Mouse (Mus musculus) midbrain, postnatal 0 days (tissue): ENCODE results near the gene Pth2. TPM values are rescaled to one million over a fixed set of nuclear protein-coding genes. Genes with fewer than 3 reads are reported as not detected.

Source experiments
- ATAC-seq: fragments of 200-750 bp; cut with Nextera tagmentation; 2 replicates; pipeline ENCODE4 v1.8.0; 2017; ENCODE audit warnings: moderate number of reproducible peaks, mild to moderate bottlenecking, moderate TSS enrichment, moderate library complexity; ENCODE audit not compliant: low FRiP score
- DNase-seq: peaks from one replicate; pipeline ENCODE4 v3.0.0-alpha.2; 2015; ENCODE audit warnings: low spot score
- H3K27ac ChIP-seq: fragments of 300-500 bp; sonication (generic); 2 replicates; pipeline ENCODE4 v1.5.1; 2014; ENCODE audit warnings: low read depth, mild to moderate bottlenecking, low read length, mixed read lengths
- H3K27me3 ChIP-seq: fragments of 300-500 bp; sonication (generic); 2 replicates; pipeline ENCODE4 v1.6.1; 2014; ENCODE audit warnings: low read length, control low read depth, mixed read lengths; ENCODE audit not compliant: insufficient read depth
- H3K36me3 ChIP-seq: fragments of 300-500 bp; sonication (generic); 2 replicates; pipeline ENCODE4 v1.6.1; 2014; ENCODE audit warnings: low read length, control low read depth, mixed read lengths; ENCODE audit not compliant: insufficient read depth
- H3K4me1 ChIP-seq: fragments of 300-500 bp; sonication (generic); 2 replicates; pipeline ENCODE4 v1.6.1; 2014; ENCODE audit warnings: mild to moderate bottlenecking, control low read depth, antibody characterized with exemption, low read length, mixed read lengths; ENCODE audit not compliant: insufficient read depth
- H3K4me2 ChIP-seq: fragments of 300-500 bp; sonication (generic); 2 replicates; pipeline ENCODE4 v1.6.1; 2014; ENCODE audit warnings: low read depth, mild to moderate bottlenecking, low read length, mixed read lengths; ENCODE audit not compliant: poor library complexity, severe bottlenecking
- H3K4me3 ChIP-seq: fragments of 300-500 bp; sonication (generic); 2 replicates; pipeline ENCODE4 v1.5.1; 2014; ENCODE audit warnings: low read depth, mild to moderate bottlenecking, low read length, moderate library complexity
- H3K9ac ChIP-seq: fragments of 300-500 bp; sonication (generic); replicated peaks from 2 replicates; pipeline ENCODE4 v1.6.1; 2014; ENCODE audit warnings: mild to moderate bottlenecking, low read length, moderate library complexity, mixed read lengths; ENCODE audit not compliant: poor library complexity, severe bottlenecking
- H3K9me3 ChIP-seq: fragments of 300-500 bp; sonication (generic); 2 replicates; pipeline ENCODE4 v1.6.1; 2016; ENCODE audit warnings: low read length, control low read depth
- CTCF ChIP-seq: IDR thresholded peaks from 2 replicates; pipeline ENCODE4 v1.5.1; 2016; ENCODE audit warnings: antibody characterized with exemption, mild to moderate bottlenecking
- WGBS: fragments of 180-500 bp; shearing (Covaris S2); extraction: QIAGEN DNeasy Blood & Tissue Kit; methylation state at CpG from one replicate; pipeline ENCODE4 v1.1.7; 2014; 5-methylcytosine and 5-hydroxymethylcytosine counted together
- microRNA-seq: library from miRNA; unstranded; fragments of <30 nt; microRNA quantifications from one replicate; pipeline ENCODE4, GENCODE M21; 2016; ENCODE audit warnings: borderline number of aligned reads
- polyA plus RNA-seq: library from polyadenylated mRNA; unstranded; fragments of >200 nt; fragmentation: Nextera tagmentation; extraction: Ambion mirVana; gene quantifications from 2 replicates; pipeline ENCODE4 v1.2.1, GENCODE M21; 2015
- total RNA-seq: library from RNA; depleted of rRNA; stranded (reverse); fragments of >200 nt; gene quantifications from 2 replicates; pipeline ENCODE4 v1.2.3, GENCODE M21; 2014; rRNA removed

Gene Pth2
- total and polyA plus RNA-seq, 2 experiments from 2014 or later = 0.93 TPM; not detected in 1

- Histone ChIP-seq H3K4me3 (no peak overlapping the region), H3K9me3 (no peaks in the 10 kb centered on the region), H3K27me3 (no peaks in the 10 kb centered on the region), H3K9ac (no peak overlapping the region), H3K36me3 (no peaks in the 10 kb centered on the region), H3K4me2 (no peak overlapping the region), H3K27ac (no peak overlapping the region), H3K4me1 (no peaks in the 10 kb centered on the region)
- WGBS = 95% methylated on average over 5 of the region's 5 CpGs
- DNase-seq (no peak), ATAC-seq (no peak)
- TF ChIP-seq CTCF = no peak
Observed at GRCm38 (mm10) chr7:45226421-45226820, 45.6 kb downstream of the Pth2 start.

- Histone ChIP-seq H3K9me3 (no peaks in the 10 kb centered on the region), H3K27ac (no peak overlapping the region), H3K27me3 (no peaks in the 10 kb centered on the region), H3K4me1 (no peaks in the 10 kb centered on the region), H3K4me2 (no peak overlapping the region), H3K4me3 (no peak overlapping the region), H3K9ac (no peak overlapping the region), H3K36me3 (no peaks in the 10 kb centered on the region)
- DNase-seq = no peak
- no peak for TF ChIP-seq CTCF
- ATAC-seq = no peak
- WGBS = 94% methylated on average over 18 of the region's 18 CpGs
Observed at GRCm38 (mm10) chr7:45228548-45228947, 47.8 kb downstream of the Pth2 start.

GRCm38 (mm10) chr7:45229046-45229445 lies 48.3 kb downstream of the Pth2 start:
- DNase-seq (no peak), ATAC-seq (no peak)
- Histone ChIP-seq H3K27me3 (no peaks in the 10 kb centered on the region), H3K27ac (no peak overlapping the region), H3K9ac (no peak overlapping the region), H3K36me3 (no peaks in the 10 kb centered on the region), H3K4me2 (no peak overlapping the region), H3K9me3 (no peaks in the 10 kb centered on the region), H3K4me3 (no peak overlapping the region), H3K4me1 (no peaks in the 10 kb centered on the region)
- 92% methylated on average over 8 of the region's 8 CpGs for WGBS
- TF ChIP-seq CTCF = no peak

GRCm38 (mm10) chr7:45229459-45230203 lies 48.8 kb downstream of the Pth2 start:
- no peak for TF ChIP-seq CTCF
- ATAC-seq (no peak), DNase-seq (no peak)
- Histone ChIP-seq H3K9me3 (no peaks in the 10 kb centered on the region), H3K27ac (no peak overlapping the region), H3K4me3 (no peak overlapping the region), H3K36me3 (no peaks in the 10 kb centered on the region), H3K4me1 (peaks cover 2% of the 10 kb centered on the region; the same call in 1 of the 2 replicates), H3K4me2 (no peak overlapping the region), H3K9ac (no peak overlapping the region), H3K27me3 (0 out of 2 replicates have a peak, but pooled peaks cover under 1% of the 10 kb centered on the region)
- WGBS = 85% methylated on average over 7 of the region's 7 CpGs

- no peak overlapping the region for H3K4me3 ChIP-seq
- 92% methylated on average over 12 of the region's 12 CpGs for WGBS
- ATAC-seq (no peak), DNase-seq (no peak)
- no peak overlapping the region for H3K27ac ChIP-seq
- no peaks in the 10 kb centered on the region for H3K36me3 ChIP-seq
- H3K9ac ChIP-seq = no peak overlapping the region
- H3K4me1 ChIP-seq = peaks cover 9% of the 10 kb centered on the region; the same call in 1 of the 2 replicates
- H3K9me3 ChIP-seq = no peaks in the 10 kb centered on the region
- H3K27me3 ChIP-seq = peaks cover 5% of the 10 kb centered on the region; the same call in 1 of the 2 replicates
- H3K4me2 ChIP-seq = no peak overlapping the region
- no peak for TF ChIP-seq CTCF
Observed at GRCm38 (mm10) chr7:45231192-45231591, 50.4 kb downstream of the Pth2 start.

Small RNA genes within 50 kb of the gene (microRNA-seq; reads per million reads assigned to microRNA genes)
- not detected for gene Mir7055

Other genes with a start within 250 kb of the Pth2 start
Only the 30 nearest of the 34 such genes appear.
- 88.1 and 90.1 TPM in 2 replicates for gene Cpt1c, start 206.1 kb upstream of the Pth2 start, total RNA-seq
- gene Cpt1c, start 206.1 kb upstream of the Pth2 start, polyA plus RNA-seq = 54.0 and 56.9 TPM in 2 replicates
- gene Prmt1, start 194.4 kb upstream of the Pth2 start, total RNA-seq = 218 and 285 TPM in 2 replicates
- 580 and 583 TPM in 2 replicates for gene Prmt1, start 194.4 kb upstream of the Pth2 start, polyA plus RNA-seq
- 37.2 and 40.6 TPM in 2 replicates for gene Irf3, start 183.3 kb upstream of the Pth2 start, total RNA-seq
- gene Irf3, start 183.3 kb upstream of the Pth2 start, polyA plus RNA-seq = 25.6 and 25.9 TPM in 2 replicates
- 7.8 and 11.4 TPM in 2 replicates for gene Bcl2l12, start 182.3 kb upstream of the Pth2 start, total RNA-seq
- 5.9 and 8.4 TPM in 2 replicates for gene Bcl2l12, start 182.3 kb upstream of the Pth2 start, polyA plus RNA-seq
- 86.5 and 90.9 TPM in 2 replicates for gene Scaf1, start 164.6 kb upstream of the Pth2 start, total RNA-seq
- gene Scaf1, start 164.6 kb upstream of the Pth2 start, polyA plus RNA-seq = 49.0 and 53.3 TPM in 2 replicates
- 7.3 and 7.9 TPM in 2 replicates for gene Rras, start 163.0 kb upstream of the Pth2 start, total RNA-seq
- gene Rras, start 163.0 kb upstream of the Pth2 start, polyA plus RNA-seq = 11.9 and 14.0 TPM in 2 replicates
- 17.4 and 17.9 TPM in 2 replicates for gene Prr12, start 128.1 kb upstream of the Pth2 start, total RNA-seq
- 8.8 and 9.2 TPM in 2 replicates for gene Prr12, start 128.1 kb upstream of the Pth2 start, polyA plus RNA-seq
- gene Nosip, start 118.6 kb upstream of the Pth2 start, total RNA-seq = 68.3 and 79.4 TPM in 2 replicates
- gene Nosip, start 118.6 kb upstream of the Pth2 start, polyA plus RNA-seq = 70.0 and 72.3 TPM in 2 replicates
- gene Prrg2, start 118.3 kb upstream of the Pth2 start, total RNA-seq = 7.7 and 10.3 TPM in 2 replicates
- 13.7 and 15.7 TPM in 2 replicates for gene Prrg2, start 118.3 kb upstream of the Pth2 start, polyA plus RNA-seq
- gene Rcn3, start 88.8 kb upstream of the Pth2 start, total RNA-seq = 24.2 and 29.5 TPM in 2 replicates
- gene Rcn3, start 88.8 kb upstream of the Pth2 start, polyA plus RNA-seq = 31.9 and 33.6 TPM in 2 replicates
- gene Fcgrt, start 77.1 kb upstream of the Pth2 start, total RNA-seq = 27.2 and 30.5 TPM in 2 replicates
- 36.4 and 44.5 TPM in 2 replicates for gene Fcgrt, start 77.1 kb upstream of the Pth2 start, polyA plus RNA-seq
- 1,069 and 1,136 TPM in 2 replicates for gene Rps11, start 56.6 kb upstream of the Pth2 start, total RNA-seq
- gene Rps11, start 56.6 kb upstream of the Pth2 start, polyA plus RNA-seq = 671 and 697 TPM in 2 replicates
- gene Rpl13a, start 52.2 kb upstream of the Pth2 start, total RNA-seq = 1,048 and 1,621 TPM in 2 replicates
- 667 and 701 TPM in 2 replicates for gene Rpl13a, start 52.2 kb upstream of the Pth2 start, polyA plus RNA-seq
- 2.0 TPM in 1 of 2 replicates, not detected in the other for gene Gm45713, start 44.8 kb upstream of the Pth2 start, total RNA-seq
- 0.39 TPM in 1 of 2 replicates, not detected in the other for gene Gm45713, start 44.8 kb upstream of the Pth2 start, polyA plus RNA-seq
- gene Flt3l, start 44.6 kb upstream of the Pth2 start, total RNA-seq = 3.4 and 7.8 TPM in 2 replicates
- gene Flt3l, start 44.6 kb upstream of the Pth2 start, polyA plus RNA-seq = 1.3 and 1.7 TPM in 2 replicates
- gene Pih1d1, start 26.7 kb upstream of the Pth2 start, total RNA-seq = 104 and 124 TPM in 2 replicates
- 77.1 and 81.6 TPM in 2 replicates for gene Pih1d1, start 26.7 kb upstream of the Pth2 start, polyA plus RNA-seq
- 18.9 and 22.0 TPM in 2 replicates for gene Aldh16a1, start 26.4 kb upstream of the Pth2 start, total RNA-seq
- 12.9 and 15.2 TPM in 2 replicates for gene Aldh16a1, start 26.4 kb upstream of the Pth2 start, polyA plus RNA-seq
- gene Slc17a7, start 17.0 kb upstream of the Pth2 start, total RNA-seq = 1.9 and 2.5 TPM in 2 replicates
- gene Slc17a7, start 17.0 kb upstream of the Pth2 start, polyA plus RNA-seq = 0.95 and 0.96 TPM in 2 replicates
- gene Gfy, start 1.4 kb upstream of the Pth2 start, total RNA-seq = not detected in 2 replicates
- gene Gfy, start 1.4 kb upstream of the Pth2 start, polyA plus RNA-seq = 0.11 and 0.51 TPM in 2 replicates
- 0.24 and 0.38 TPM in 2 replicates for gene Ccdc155, start 23.9 kb downstream of the Pth2 start, total RNA-seq
- gene Ccdc155, start 23.9 kb downstream of the Pth2 start, polyA plus RNA-seq = 0.32 and 0.50 TPM in 2 replicates
- 9.0 and 14.4 TPM in 2 replicates for gene Dkkl1, start 31.2 kb downstream of the Pth2 start, total RNA-seq
- 23.8 and 23.9 TPM in 2 replicates for gene Dkkl1, start 31.2 kb downstream of the Pth2 start, polyA plus RNA-seq
- 31.2 and 54.8 TPM in 2 replicates for gene Tead2, start 34.8 kb downstream of the Pth2 start, total RNA-seq
- gene Tead2, start 34.8 kb downstream of the Pth2 start, polyA plus RNA-seq = 16.8 and 17.0 TPM in 2 replicates
- 1.2 and 1.7 TPM in 2 replicates for gene Cd37, start 58.1 kb downstream of the Pth2 start, total RNA-seq
- 1.5 and 2.4 TPM in 2 replicates for gene Cd37, start 58.1 kb downstream of the Pth2 start, polyA plus RNA-seq
- 0.16 and 1.3 TPM in 2 replicates for gene Slc6a16, start 60.1 kb downstream of the Pth2 start, total RNA-seq
- 2.3 and 3.1 TPM in 2 replicates for gene Slc6a16, start 60.1 kb downstream of the Pth2 start, polyA plus RNA-seq
- not detected in 2 replicates for gene Slc6a21, start 96.5 kb downstream of the Pth2 start, total RNA-seq
- gene Slc6a21, start 96.5 kb downstream of the Pth2 start, polyA plus RNA-seq = not detected in 2 replicates
- gene Trpm4, start 152.8 kb downstream of the Pth2 start, total RNA-seq = 22.6 and 35.4 TPM in 2 replicates
- 10.4 and 10.7 TPM in 2 replicates for gene Trpm4, start 152.8 kb downstream of the Pth2 start, polyA plus RNA-seq
- 0.33 TPM in 1 of 2 replicates, not detected in the other for gene Hrc, start 154.3 kb downstream of the Pth2 start, total RNA-seq
- 0.26 and 0.49 TPM in 2 replicates for gene Hrc, start 154.3 kb downstream of the Pth2 start, polyA plus RNA-seq
- 87.4 and 104 TPM in 2 replicates for gene Ppfia3, start 186.0 kb downstream of the Pth2 start, total RNA-seq
- gene Ppfia3, start 186.0 kb downstream of the Pth2 start, polyA plus RNA-seq = 28.9 and 31.6 TPM in 2 replicates
- 68.6 and 96.6 TPM in 2 replicates for gene Lin7b, start 189.6 kb downstream of the Pth2 start, total RNA-seq
- 59.9 and 70.3 TPM in 2 replicates for gene Lin7b, start 189.6 kb downstream of the Pth2 start, polyA plus RNA-seq
- gene Snrnp70, start 214.7 kb downstream of the Pth2 start, total RNA-seq = 249 and 258 TPM in 2 replicates
- 108 and 131 TPM in 2 replicates for gene Snrnp70, start 214.7 kb downstream of the Pth2 start, polyA plus RNA-seq